Mouse (Mus musculus) adrenal gland, postnatal 4 days (tissue): Measurements from ENCODE around the gene Spag6. TPM values are rescaled to one million over a fixed set of nuclear protein-coding genes. Genes with fewer than 3 reads are reported as not detected.
A peak's percentile ranks its signal among the peaks of the same experiment; 100 is the strongest.

Experiments used
- DNase-seq, 2 experiments: peaks; one replicate each; pipeline ENCODE4 v3.0.0; 2021 to 2022; ENCODE audit warnings: low spot score in 2 of 2, mixed read lengths in 2 of 2
- long read RNA-seq, 2 experiments: library from polyadenylated mRNA; stranded (forward); transcript quantifications; one replicate each; pipeline ENCODE4 v2.0.0; 2021
- total RNA-seq, 2 experiments: library from RNA; stranded (reverse); gene quantifications; 2 replicates each; pipeline ENCODE4 v1.2.3; 2021

Spag6 gene
- total RNA-seq: 1 to 10 TPM; 1.2 to 1.4 TPM
- long read RNA-seq, experiment 1: 0 reads
- long read RNA-seq, experiment 2: 0 reads

GRCm38 (mm10) chr2:18693871-18694610 is at the start of gene Spag6:
TSS of gene Spag6 (plus strand) at chr2:18694032.
- DNase-seq: peak; percentile 49 to 54

DNA sequence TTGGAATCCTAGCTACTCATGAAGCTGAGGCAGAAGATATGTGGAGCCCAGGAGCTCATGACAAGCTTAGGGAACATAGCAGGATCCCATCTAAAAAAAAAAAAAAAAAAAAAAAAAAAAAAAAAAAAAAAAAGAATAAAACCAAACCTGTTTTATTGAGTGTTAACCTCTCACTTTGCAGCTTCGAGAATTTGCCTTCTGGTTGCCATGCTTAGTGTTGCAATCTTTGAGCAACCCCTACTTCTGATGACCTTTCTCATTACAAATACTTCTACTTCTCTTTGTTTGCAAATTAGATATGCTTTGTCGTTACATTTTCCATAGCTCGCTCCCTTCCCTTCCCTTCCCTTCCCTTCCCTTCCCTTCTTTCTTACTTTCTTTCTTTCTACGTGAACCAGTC is 45.3 kb upstream of the Spag6 start:
- no peak for DNase-seq

DNA sequence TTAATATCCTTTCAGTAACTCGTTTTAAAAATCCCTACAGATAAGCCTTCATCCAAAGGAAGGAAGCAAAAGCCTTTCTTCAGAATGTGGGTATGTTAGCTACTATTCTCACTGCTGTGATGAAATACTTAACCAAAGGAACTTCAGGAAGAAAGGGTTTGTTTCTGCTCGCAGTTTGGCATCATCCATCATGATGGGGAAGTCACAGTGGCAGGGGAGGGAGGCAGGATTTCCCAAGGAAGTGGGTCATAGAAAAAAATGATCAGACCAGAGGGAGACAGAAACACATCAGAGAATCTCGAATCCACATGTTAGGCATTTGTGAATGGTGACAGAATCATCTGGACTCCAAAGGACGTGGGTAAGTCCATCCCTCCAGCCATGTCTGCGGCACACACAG is 39.0 kb upstream of the Spag6 start:
- DNase-seq: no peak

DNA sequence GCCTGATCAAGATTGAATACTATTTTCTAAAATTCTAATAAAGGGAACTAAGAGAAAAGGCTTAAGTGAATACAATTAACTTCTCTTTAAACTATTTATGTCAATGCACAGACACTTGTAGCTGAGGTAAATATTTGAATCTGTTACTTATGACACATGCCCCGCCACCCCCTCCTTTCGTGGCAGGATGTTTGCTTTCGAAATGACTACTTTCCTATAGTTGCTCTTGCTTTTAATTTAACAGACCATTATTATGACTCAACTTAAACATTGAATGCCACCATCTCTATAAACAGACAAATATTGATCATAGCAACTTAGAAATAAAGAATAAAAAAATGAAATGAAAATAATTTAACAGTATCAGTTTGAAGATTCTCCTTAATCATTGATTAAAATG is 29.8 kb upstream of the Spag6 start:
- no peak for DNase-seq

GRCm38 (mm10) chr2:18671041-18671440 is 22.8 kb upstream of the Spag6 start:
- DNase-seq: no peak

DNA sequence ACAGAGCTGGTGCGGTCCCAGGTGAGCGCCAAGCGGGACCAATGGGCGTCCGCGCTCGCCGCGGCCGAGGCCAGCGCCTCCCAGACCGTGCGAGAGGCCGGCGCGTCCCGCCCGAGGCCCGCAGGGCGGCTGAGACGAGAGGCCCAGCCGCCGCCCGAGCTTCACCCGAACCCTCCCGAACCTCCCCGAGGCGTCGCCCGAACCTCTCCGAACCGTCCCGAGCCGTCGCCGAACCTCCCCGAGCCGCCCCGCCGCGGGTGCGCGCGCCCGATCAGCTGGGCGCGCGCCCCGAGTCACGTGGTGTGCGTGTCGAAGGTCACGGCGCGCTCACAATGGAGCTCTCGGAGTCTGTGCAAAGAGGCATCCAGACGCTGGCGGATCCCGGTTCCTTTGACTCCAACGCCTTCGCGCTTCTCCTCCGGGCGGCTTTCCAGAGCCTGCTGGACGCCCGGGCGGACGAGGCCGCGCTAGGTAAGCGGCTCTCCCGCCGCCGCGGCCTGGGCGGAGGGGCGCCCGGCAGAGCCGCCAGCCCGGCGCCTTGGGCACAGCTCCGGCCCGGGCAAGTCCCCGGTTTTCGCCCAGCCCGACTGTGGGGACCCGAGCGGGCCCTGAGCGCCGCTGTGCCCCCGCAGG is 21.6 kb upstream of the Spag6 start, which contains the start of gene Commd3:
Commd3 (plus strand) TSS at position 252 of the 633 bp plus-strand sequence.
- peak; percentile 97 to 98 for DNase-seq

GRCm38 (mm10) chr2:18672766-18673164 is 21.1 kb upstream of the Spag6 start:
- DNase-seq: no peak

GRCm38 (mm10) chr2:18673766-18674165 is 20.1 kb upstream of the Spag6 start:
- DNase-seq: no peak

DNA sequence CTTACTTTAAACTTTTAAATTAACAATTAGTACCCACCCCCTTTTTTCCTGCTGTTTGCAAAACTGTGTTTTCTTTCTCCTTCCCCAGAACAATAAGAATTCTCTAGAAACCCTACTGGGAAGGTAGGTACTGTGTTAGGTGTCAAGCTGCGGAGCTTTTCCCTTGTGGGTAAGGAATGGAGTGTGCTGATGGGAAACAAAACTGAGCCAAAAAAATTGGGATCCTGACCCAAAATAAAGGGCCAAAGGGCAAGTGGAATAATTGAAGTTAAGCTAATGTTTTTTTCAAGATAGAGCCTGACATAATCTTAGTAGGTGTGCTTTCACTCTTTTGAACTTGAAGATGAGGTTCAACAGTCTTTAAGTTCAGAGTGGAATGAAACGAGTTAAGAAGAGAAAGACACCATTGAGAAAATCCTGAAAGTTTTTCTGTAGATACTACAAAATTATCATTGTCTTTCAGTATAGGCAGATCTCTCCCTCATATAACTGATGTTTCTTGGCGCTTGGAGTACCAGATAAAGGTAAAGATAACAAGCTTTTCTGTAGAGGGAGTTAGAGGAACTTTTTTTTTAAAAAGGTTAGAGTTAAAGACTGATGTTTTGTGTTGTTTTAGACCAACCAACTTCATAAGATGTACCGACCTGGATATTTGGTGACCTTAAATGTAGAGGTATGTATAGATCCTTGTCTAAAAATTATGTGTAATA is 19.5 kb upstream of the Spag6 start:
- no peak for DNase-seq

DNA sequence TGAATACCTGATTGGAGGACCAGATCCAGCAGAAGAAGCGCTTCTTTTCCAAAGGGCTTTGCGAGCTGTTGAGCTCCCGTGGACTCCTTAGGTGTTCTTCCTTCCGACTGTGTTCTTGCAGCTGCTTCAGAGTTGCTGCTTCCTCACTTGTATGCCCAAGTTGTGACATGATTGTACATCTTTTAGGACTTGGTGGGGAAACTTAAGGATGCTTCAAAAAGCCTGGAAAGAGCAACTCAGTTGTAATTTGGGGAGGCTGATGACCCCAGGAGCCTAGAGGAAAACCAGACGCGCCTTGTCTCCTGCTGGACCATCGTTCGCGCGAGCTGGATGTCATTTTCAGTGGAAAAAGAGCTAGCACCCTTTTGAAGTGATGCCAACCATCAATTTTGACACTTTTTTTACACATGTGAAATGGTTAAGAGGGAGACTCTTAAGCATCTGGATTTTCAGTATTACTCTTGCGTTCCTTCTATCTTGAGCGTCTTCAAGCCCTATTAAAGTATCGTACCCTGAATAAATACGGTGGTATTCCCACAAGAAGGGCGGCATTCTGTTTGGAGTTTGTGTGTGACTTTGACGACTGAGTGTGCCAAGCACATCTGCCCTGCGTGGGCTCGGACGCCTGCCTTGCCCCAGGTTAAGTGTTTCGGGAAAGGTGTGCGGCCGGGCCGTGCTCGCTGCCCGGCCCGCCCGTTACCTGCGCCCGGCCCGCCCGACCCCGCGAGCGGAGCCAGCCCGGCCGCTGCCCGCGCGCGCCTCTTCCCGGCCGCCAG is 18.0 kb upstream of the Spag6 start:
- no peak for DNase-seq

- peak; percentile 45 to 63 for DNase-seq
Observed at GRCm38 (mm10) chr2:18676457-18676935, 17.3 kb upstream of the Spag6 start.

- peak; percentile 33 to 44 for DNase-seq
Observed at GRCm38 (mm10) chr2:18676936-18677491, 16.8 kb upstream of the Spag6 start, which contains the start of gene Bmi1. TSS of gene Bmi1 (plus strand) at chr2:18677018.

DNA sequence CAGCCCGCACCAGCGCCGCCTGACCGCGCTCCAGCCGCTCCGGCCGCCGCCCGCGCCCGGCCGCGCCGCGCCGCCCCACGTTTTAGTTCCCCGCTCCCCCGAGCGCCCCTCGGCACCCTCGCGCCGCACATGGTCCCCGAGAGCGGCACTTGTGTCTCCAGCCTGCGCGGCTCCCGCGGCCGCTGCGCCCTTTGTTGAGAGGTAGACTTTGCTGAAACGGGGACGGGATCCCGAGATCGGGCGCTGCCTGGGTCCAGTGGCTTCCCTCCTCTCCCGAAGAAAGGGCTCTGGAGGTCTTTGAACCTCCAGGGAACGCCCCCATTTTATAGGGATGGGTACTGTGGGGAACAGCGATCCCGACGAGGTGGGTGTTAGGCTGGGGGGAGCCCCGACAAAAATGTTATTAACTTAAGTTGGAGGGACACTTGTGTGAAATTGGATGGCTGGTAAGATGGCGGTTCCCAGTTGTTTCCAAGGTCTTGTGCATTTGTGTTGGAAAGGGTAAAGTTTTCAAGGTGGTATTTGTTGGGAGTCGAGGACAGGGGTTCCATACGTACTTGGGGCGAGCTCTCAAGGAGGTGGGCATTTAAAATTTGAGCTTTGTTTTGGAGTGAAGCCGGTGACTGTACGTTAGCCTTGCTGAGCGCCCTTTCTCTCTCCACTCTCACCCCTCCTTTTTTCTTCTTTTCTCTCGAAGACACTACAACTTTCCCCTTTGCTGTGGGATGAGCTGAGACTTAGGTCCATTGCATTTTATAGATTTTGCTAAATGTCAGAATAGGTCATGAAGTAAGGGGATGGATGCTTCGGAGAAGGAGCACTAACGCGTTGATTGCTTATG is 16.0 kb upstream of the Spag6 start:
- peak; percentile 8 to 31 for DNase-seq

- DNase-seq: no peak
Observed at GRCm38 (mm10) chr2:18679701-18680100, 14.1 kb upstream of the Spag6 start.

- DNase-seq: no peak
Observed at GRCm38 (mm10) chr2:18680501-18680900, 13.3 kb upstream of the Spag6 start.

DNA sequence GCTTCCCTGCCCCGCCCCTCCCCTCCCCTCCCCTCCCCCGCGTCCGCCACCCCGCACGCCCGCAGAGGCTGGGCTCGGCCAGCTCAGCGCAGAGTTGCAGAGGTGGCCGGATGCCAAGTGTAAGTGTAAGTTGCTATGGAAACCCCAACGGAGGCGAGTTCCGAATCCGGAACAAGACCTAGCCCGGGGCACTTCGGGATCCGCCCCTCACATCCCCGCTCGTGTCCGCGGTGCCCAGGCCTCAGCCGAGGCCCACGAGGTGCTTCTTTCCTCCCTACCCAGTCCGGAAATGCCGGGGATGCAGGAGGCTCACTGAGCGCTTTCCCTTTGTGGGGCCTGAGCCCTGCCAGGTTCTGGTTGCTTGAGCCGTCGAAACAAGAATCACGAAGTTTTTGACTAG is 12.9 kb upstream of the Spag6 start:
- peak; percentile 28 to 30 for DNase-seq

- DNase-seq: no peak
Observed at GRCm38 (mm10) chr2:18684062-18684461, 9.8 kb upstream of the Spag6 start.

- DNase-seq: no peak
Observed at GRCm38 (mm10) chr2:18686386-18686785, 7.4 kb upstream of the Spag6 start.

- no peak for DNase-seq
Observed at GRCm38 (mm10) chr2:18686826-18687519, 6.9 kb upstream of the Spag6 start.
